Mouse (Mus musculus) stomach, postnatal 0 days (tissue): Measurements from ENCODE around the gene Bcar3. TPM values are rescaled to one million over a fixed set of nuclear protein-coding genes. Genes with fewer than 3 reads are reported as not detected.

Experiments
- ATAC-seq: fragments of 200-750 bp; cut with Nextera tagmentation; 2 replicates; pipeline ENCODE4 v1.8.0; 2017; ENCODE audit not compliant: low FRiP score, low TSS enrichment
- DNase-seq: peaks from one replicate; pipeline ENCODE4 v3.0.0-alpha.2; 2016; ENCODE audit warnings: low spot score
- H3K27ac ChIP-seq: fragments of 300-500 bp; sonication (generic); replicated peaks from 2 replicates; pipeline ENCODE4 v1.5.1; 2014; ENCODE audit warnings: mild to moderate bottlenecking, control low read depth
- H3K27me3 ChIP-seq: fragments of 300-500 bp; sonication (generic); 2 replicates; pipeline ENCODE4 v1.6.1; 2014; ENCODE audit warnings: low read length; ENCODE audit not compliant: control insufficient read depth, insufficient read depth
- H3K36me3 ChIP-seq: fragments of 300-500 bp; sonication (generic); 2 replicates; pipeline ENCODE4 v1.6.1; 2014; ENCODE audit warnings: low read length, mixed read lengths; ENCODE audit not compliant: control insufficient read depth, insufficient read depth
- H3K4me1 ChIP-seq: fragments of 300-500 bp; sonication (generic); replicated peaks from 2 replicates; pipeline ENCODE4 v1.6.1; 2014; ENCODE audit warnings: antibody characterized with exemption; ENCODE audit not compliant: control insufficient read depth, insufficient read depth
- H3K4me2 ChIP-seq: fragments of 300-500 bp; sonication (generic); replicated peaks from 2 replicates; pipeline ENCODE4 v1.6.1; 2014; ENCODE audit warnings: low read depth, mild to moderate bottlenecking, control low read depth, moderate library complexity
- H3K4me3 ChIP-seq: fragments of 300-500 bp; sonication (generic); 2 replicates; pipeline ENCODE4 v1.5.1; 2014; ENCODE audit warnings: low read depth, low read length, control low read depth
- H3K9ac ChIP-seq: fragments of 300-500 bp; sonication (generic); 2 replicates; pipeline ENCODE4 v1.6.1; 2014; ENCODE audit warnings: mild to moderate bottlenecking, low read length, control low read depth, mixed read lengths
- H3K9me3 ChIP-seq: fragments of 300-500 bp; sonication (generic); 2 replicates; pipeline ENCODE4 v1.6.1; 2016; ENCODE audit warnings: low read length; ENCODE audit not compliant: control insufficient read depth
- CTCF ChIP-seq: IDR thresholded peaks from 2 replicates; pipeline ENCODE4 v1.5.1; 2016; ENCODE audit warnings: antibody characterized with exemption, low read depth, mild to moderate bottlenecking, moderate library complexity
- EP300 ChIP-seq: optimal IDR thresholded peaks from 2 replicates; pipeline ENCODE3; 2016; ENCODE audit warnings: antibody characterized with exemption
- WGBS: fragments of 180-500 bp; shearing (Covaris S2); extraction: QIAGEN DNeasy Blood & Tissue Kit; methylation state at CpG from one replicate; pipeline ENCODE4 v1.1.7; 2014; 5-methylcytosine and 5-hydroxymethylcytosine counted together
- polyA plus RNA-seq: library from polyadenylated mRNA; unstranded; fragments of >200 nt; fragmentation: Nextera tagmentation; extraction: Ambion mirVana; gene quantifications from 2 replicates; pipeline ENCODE4 v1.2.1, GENCODE M21; 2015

Bcar3 gene
- polyA plus RNA-seq, 1 experiment from 2014 or later, result 12.6 TPM

- Histone ChIP-seq H3K4me2 (no peak overlapping the region), H3K4me3 (no peak overlapping the region), H3K9me3 (no peaks in the 10 kb centered on the region), H3K36me3 (no peaks in the 10 kb centered on the region), H3K4me1 (no peaks in the 10 kb centered on the region), H3K9ac (no peak overlapping the region), H3K27me3 (no peaks in the 10 kb centered on the region), H3K27ac (no peak overlapping the region)
- TF ChIP-seq EP300 (no peak), CTCF (no peak)
- 68% methylated on average over 10 of the region's 10 CpGs for WGBS
- ATAC-seq, result peak; percentile 66
- DNase-seq, result peak; percentile 51
Measured at GRCm38 (mm10) chr3:122312936-122313629, 19.1 kb downstream of the Bcar3 start.

GRCm38 (mm10) chr3:122313936-122314335 is 20.0 kb downstream of the Bcar3 start:
- H3K4me2 ChIP-seq, result no peak overlapping the region
- H3K4me3 ChIP-seq, result no peak overlapping the region
- H3K4me1 ChIP-seq, result no peaks in the 10 kb centered on the region
- H3K9ac ChIP-seq, result no peak overlapping the region
- H3K9me3 ChIP-seq, result no peaks in the 10 kb centered on the region
- H3K27ac ChIP-seq, result no peak overlapping the region
- TF ChIP-seq EP300 (no peak), CTCF (no peak)
- DNase-seq (no peak), ATAC-seq (peak; percentile 34; the same call in 1 of the 2 replicates)
- 54% methylated on average over 7 of the region's 7 CpGs for WGBS
- H3K27me3 ChIP-seq, result no peaks in the 10 kb centered on the region
- no peaks in the 10 kb centered on the region for H3K36me3 ChIP-seq

DNA sequence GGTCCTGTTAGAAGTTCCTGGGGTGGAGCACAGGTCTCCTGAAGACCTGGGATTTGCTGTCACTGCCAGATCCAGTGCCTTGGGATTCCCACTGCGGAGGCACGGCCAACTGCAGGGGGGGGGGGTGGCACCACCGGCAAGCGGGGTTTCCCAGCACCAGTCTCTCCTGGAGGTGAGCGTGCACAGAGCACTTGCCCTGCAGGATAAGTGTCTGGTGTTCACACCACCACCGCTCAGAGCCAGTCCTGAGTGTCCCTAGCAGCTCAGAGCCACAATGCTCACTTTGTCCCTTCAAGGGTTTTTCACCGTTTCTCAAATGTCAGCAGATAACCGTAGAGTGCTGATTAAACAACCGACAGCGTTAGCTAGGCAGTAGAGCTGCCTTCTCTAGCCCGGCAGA is 22.7 kb downstream of the Bcar3 start:
- Histone ChIP-seq H3K4me1 (no peaks in the 10 kb centered on the region), H3K9me3 (no peaks in the 10 kb centered on the region), H3K27me3 (no peaks in the 10 kb centered on the region), H3K27ac (no peak overlapping the region), H3K36me3 (no peaks in the 10 kb centered on the region), H3K9ac (no peak overlapping the region), H3K4me2 (peak overlapping the region; percentile 20; the same call in 1 of the 2 replicates), H3K4me3 (no peak overlapping the region)
- ATAC-seq (peak; percentile 32; the same call in 1 of the 2 replicates), DNase-seq (no peak)
- TF ChIP-seq CTCF, result no peak
- TF ChIP-seq EP300, result no peak
- 22% methylated on average over 11 of the region's 11 CpGs for WGBS

GRCm38 (mm10) chr3:122317339-122317738 is 23.4 kb downstream of the Bcar3 start:
- TF ChIP-seq CTCF, result no peak
- TF ChIP-seq EP300, result no peak
- DNase-seq, result no peak
- no peaks in the 10 kb centered on the region for H3K9me3 ChIP-seq
- H3K27ac ChIP-seq, result no peak overlapping the region
- H3K9ac ChIP-seq, result no peak overlapping the region
- no peaks in the 10 kb centered on the region for H3K36me3 ChIP-seq
- H3K4me3 ChIP-seq, result no peak overlapping the region
- no peaks in the 10 kb centered on the region for H3K27me3 ChIP-seq
- ATAC-seq, result no peak
- no peak overlapping the region for H3K4me2 ChIP-seq
- 95% methylated on average over 6 of the region's 6 CpGs for WGBS
- H3K4me1 ChIP-seq, result no peaks in the 10 kb centered on the region

DNA sequence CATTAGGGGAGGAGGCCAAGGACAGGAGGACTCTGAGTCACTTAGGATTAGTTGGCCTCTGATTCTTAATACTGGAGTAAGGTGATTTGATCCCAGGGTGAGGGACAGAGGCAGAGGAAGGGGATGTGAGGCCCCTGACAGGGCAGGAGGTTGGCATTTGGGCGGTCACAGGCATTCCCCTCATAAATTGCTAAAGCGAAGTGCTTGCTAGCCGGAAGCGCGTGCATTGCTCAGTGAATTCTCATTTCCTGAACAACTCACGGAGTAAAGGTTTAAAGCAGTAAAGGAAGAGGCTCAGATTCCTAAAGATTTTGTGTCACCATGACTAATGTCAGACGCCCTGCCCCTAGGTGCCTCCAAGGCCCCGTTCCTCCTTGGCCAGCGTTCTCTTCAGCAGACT is 28.3 kb downstream of the Bcar3 start:
- peak; percentile 33; the same call in 1 of the 2 replicates for ATAC-seq
- 69% methylated on average over 9 of the region's 9 CpGs for WGBS
- TF ChIP-seq EP300 (no peak), CTCF (no peak)

GRCm38 (mm10) chr3:122323841-122324240 is 29.9 kb downstream of the Bcar3 start:
- Histone ChIP-seq H3K27me3 (no peaks in the 10 kb centered on the region), H3K27ac (no peak overlapping the region), H3K4me3 (no peak overlapping the region), H3K9ac (no peak overlapping the region), H3K9me3 (no peaks in the 10 kb centered on the region), H3K4me1 (no peaks in the 10 kb centered on the region), H3K36me3 (no peaks in the 10 kb centered on the region), H3K4me2 (no peak overlapping the region)
- ATAC-seq, result no peak
- no peak for DNase-seq
- TF ChIP-seq CTCF (no peak), EP300 (no peak)
- WGBS, result 77% methylated on average over 6 of the region's 6 CpGs

More for the DNA sequence above, 28.3 kb downstream of the Bcar3 start:
- Histone ChIP-seq H3K4me1 (no peaks in the 10 kb centered on the region), H3K36me3 (no peaks in the 10 kb centered on the region), H3K4me2 (no peak overlapping the region), H3K4me3 (no peak overlapping the region), H3K27ac (no peak overlapping the region), H3K9ac (no peak overlapping the region), H3K27me3 (no peaks in the 10 kb centered on the region), H3K9me3 (no peaks in the 10 kb centered on the region)
- DNase-seq, result no peak
